Mouse (Mus musculus): ENCODE data around the gene Zfp28.

The Zfp28 gene

GRCm38 (mm10) chr7:6383044-6383455 is at the start of gene Zfp28:
Gene Zfp28, plus strand, starts transcription at chr7:6383295.
- in situ Hi-C loops (cut with MboI; ENCODE audit: low pct_unique_long_range_greater_than_20kb in 1 of 2, low sequenced_read_pairs in 2 of 2, unreplicated experiment in 1 of 2), result no loop called here

GRCm38 (mm10) chr7:6339865-6340264 is 43.2 kb upstream of the Zfp28 start:
- in situ Hi-C loops (cut with MboI; ENCODE audit: low pct_unique_long_range_greater_than_20kb in 1 of 2, low sequenced_read_pairs in 2 of 2, unreplicated experiment in 1 of 2), result loop anchor here in 1 of 2 experiments (10.0 kb wide), 1 partner anchor 65 kb away; no protein-coding TSS in a partner anchor

GRCm38 (mm10) chr7:6343501-6344071 is 39.5 kb upstream of the Zfp28 start, which contains the start of gene Gm3854:
Gene Gm3854, plus strand, starts transcription at chr7:6343759.
- in situ Hi-C loops (cut with MboI; ENCODE audit: low pct_unique_long_range_greater_than_20kb in 1 of 2, low sequenced_read_pairs in 2 of 2, unreplicated experiment in 1 of 2), result no loop called here

GRCm38 (mm10) chr7:6344124-6344523 is 39.0 kb upstream of the Zfp28 start:
- in situ Hi-C loops (cut with MboI; ENCODE audit: low pct_unique_long_range_greater_than_20kb in 1 of 2, low sequenced_read_pairs in 2 of 2, unreplicated experiment in 1 of 2), result no loop called here

GRCm38 (mm10) chr7:6358121-6358520 is 25.0 kb upstream of the Zfp28 start:
- in situ Hi-C loops (cut with MboI; ENCODE audit: low pct_unique_long_range_greater_than_20kb in 1 of 2, low sequenced_read_pairs in 2 of 2, unreplicated experiment in 1 of 2), result loop anchor here (5.0 to 25.0 kb wide), 5 partner anchors 57 to 929 kb away; partner anchors contain the start of genes Olfr1349 (in 2 of the 2), Gm20715 (in 1 of the 2) and Gm45844 (in 1 of the 2)

GRCm38 (mm10) chr7:6358937-6359590 is 24.0 kb upstream of the Zfp28 start:
- in situ Hi-C loops (cut with MboI; ENCODE audit: low pct_unique_long_range_greater_than_20kb in 1 of 2, low sequenced_read_pairs in 2 of 2, unreplicated experiment in 1 of 2), result loop anchor here (5.0 to 25.0 kb wide), 5 partner anchors 56 to 928 kb away; partner anchors contain the start of genes Olfr1349 (in 2 of the 2), Gm20715 (in 1 of the 2) and Gm45844 (in 1 of the 2)

GRCm38 (mm10) chr7:6360477-6361060 is 22.5 kb upstream of the Zfp28 start:
- in situ Hi-C loops (cut with MboI; ENCODE audit: low pct_unique_long_range_greater_than_20kb in 1 of 2, low sequenced_read_pairs in 2 of 2, unreplicated experiment in 1 of 2), result loop anchor here in 1 of 2 experiments (25.0 kb wide), 1 partner anchor 927 kb away; the partner anchor contains the start of gene Gm45844

- in situ Hi-C loops (cut with MboI; ENCODE audit: low pct_unique_long_range_greater_than_20kb in 1 of 2, low sequenced_read_pairs in 2 of 2, unreplicated experiment in 1 of 2), result loop anchor here in 1 of 2 experiments (25.0 kb wide), 1 partner anchor 926 kb away; the partner anchor contains the start of gene Gm45844
Observed at GRCm38 (mm10) chr7:6361756-6362155, 21.3 kb upstream of the Zfp28 start.

GRCm38 (mm10) chr7:6362268-6363046 is 20.6 kb upstream of the Zfp28 start:
- in situ Hi-C loops (cut with MboI; ENCODE audit: low pct_unique_long_range_greater_than_20kb in 1 of 2, low sequenced_read_pairs in 2 of 2, unreplicated experiment in 1 of 2), result loop anchor here in 1 of 2 experiments (25.0 kb wide), 1 partner anchor 925 kb away; the partner anchor contains the start of gene Gm45844

- in situ Hi-C loops (cut with MboI; ENCODE audit: low pct_unique_long_range_greater_than_20kb in 1 of 2, low sequenced_read_pairs in 2 of 2, unreplicated experiment in 1 of 2), result loop anchor here in 1 of 2 experiments (25.0 kb wide), 1 partner anchor 924 kb away; the partner anchor contains the start of gene Gm45844
Observed at GRCm38 (mm10) chr7:6363047-6363488, 20.0 kb upstream of the Zfp28 start, which contains the start of gene Zfp78. Gene Zfp78, plus strand, starts transcription at chr7:6363280.

GRCm38 (mm10) chr7:6364761-6365160 is 18.3 kb upstream of the Zfp28 start:
- in situ Hi-C loops (cut with MboI; ENCODE audit: low pct_unique_long_range_greater_than_20kb in 1 of 2, low sequenced_read_pairs in 2 of 2, unreplicated experiment in 1 of 2), result loop anchor here in 1 of 2 experiments (25.0 kb wide), 1 partner anchor 923 kb away; the partner anchor contains the start of gene Gm45844

GRCm38 (mm10) chr7:6367185-6367584 is 15.9 kb upstream of the Zfp28 start:
- in situ Hi-C loops (cut with MboI; ENCODE audit: low pct_unique_long_range_greater_than_20kb in 1 of 2, low sequenced_read_pairs in 2 of 2, unreplicated experiment in 1 of 2), result loop anchor here in 1 of 2 experiments (25.0 kb wide), 1 partner anchor 920 kb away; the partner anchor contains the start of gene Gm45844

GRCm38 (mm10) chr7:6368146-6368545 is 14.9 kb upstream of the Zfp28 start:
- in situ Hi-C loops (cut with MboI; ENCODE audit: low pct_unique_long_range_greater_than_20kb in 1 of 2, low sequenced_read_pairs in 2 of 2, unreplicated experiment in 1 of 2), result loop anchor here in 1 of 2 experiments (25.0 kb wide), 1 partner anchor 919 kb away; the partner anchor contains the start of gene Gm45844

GRCm38 (mm10) chr7:6369460-6369859 is 13.6 kb upstream of the Zfp28 start:
- in situ Hi-C loops (cut with MboI; ENCODE audit: low pct_unique_long_range_greater_than_20kb in 1 of 2, low sequenced_read_pairs in 2 of 2, unreplicated experiment in 1 of 2), result loop anchor here in 1 of 2 experiments (25.0 kb wide), 1 partner anchor 918 kb away; the partner anchor contains the start of gene Gm45844

GRCm38 (mm10) chr7:6372993-6373392 is 10.1 kb upstream of the Zfp28 start:
- in situ Hi-C loops (cut with MboI; ENCODE audit: low pct_unique_long_range_greater_than_20kb in 1 of 2, low sequenced_read_pairs in 2 of 2, unreplicated experiment in 1 of 2), result loop anchor here in 1 of 2 experiments (25.0 kb wide), 1 partner anchor 914 kb away; the partner anchor contains the start of gene Gm45844

GRCm38 (mm10) chr7:6378441-6378840 is 4.7 kb upstream of the Zfp28 start:
- in situ Hi-C loops (cut with MboI; ENCODE audit: low pct_unique_long_range_greater_than_20kb in 1 of 2, low sequenced_read_pairs in 2 of 2, unreplicated experiment in 1 of 2), result no loop called here

- in situ Hi-C loops (cut with MboI; ENCODE audit: low pct_unique_long_range_greater_than_20kb in 1 of 2, low sequenced_read_pairs in 2 of 2, unreplicated experiment in 1 of 2), result no loop called here
Observed at GRCm38 (mm10) chr7:6381431-6381830, 1.7 kb upstream of the Zfp28 start.

GRCm38 (mm10) chr7:6384011-6384410 is 916 bp downstream of the Zfp28 start:
- in situ Hi-C loops (cut with MboI; ENCODE audit: low pct_unique_long_range_greater_than_20kb in 1 of 2, low sequenced_read_pairs in 2 of 2, unreplicated experiment in 1 of 2), result no loop called here

All from mouse embryonic stem cell (cell line).